Mouse (Mus musculus) heart, postnatal 36 days (tissue): ENCODE results near the gene Cenpx. TPM values are rescaled to one million over a fixed set of nuclear protein-coding genes. Genes with fewer than 3 reads are reported as not detected.
"Not testable (repeated sequence)": the region's sequence is repeated elsewhere in the genome, so short reads cannot be mapped to it uniquely, and the experiment has no call there.

Source experiments
- DNase-seq, 2 experiments: peaks; one replicate each; pipeline ENCODE4 v3.0.0; 2021 to 2022
- intact Hi-C: fragments of 180-260 bp; cut with DNase I; formaldehyde crosslinking; loops from one replicate; pipeline ENCODE4 v1.15.1; 2025
- total RNA-seq, 2 experiments: library from RNA; stranded (reverse); gene quantifications; 2 replicates each; pipeline ENCODE4 v1.2.3; 2021

Cenpx gene
- total RNA-seq, 2 experiments from 2014 or later, result 33.1 to 38.3 TPM

GRCm38 (mm10) chr11:120704486-120705325 lies 8.8 kb downstream of the Cenpx start:
- DNase-seq, result no peak
- intact Hi-C loops, result no loop called here

DNA sequence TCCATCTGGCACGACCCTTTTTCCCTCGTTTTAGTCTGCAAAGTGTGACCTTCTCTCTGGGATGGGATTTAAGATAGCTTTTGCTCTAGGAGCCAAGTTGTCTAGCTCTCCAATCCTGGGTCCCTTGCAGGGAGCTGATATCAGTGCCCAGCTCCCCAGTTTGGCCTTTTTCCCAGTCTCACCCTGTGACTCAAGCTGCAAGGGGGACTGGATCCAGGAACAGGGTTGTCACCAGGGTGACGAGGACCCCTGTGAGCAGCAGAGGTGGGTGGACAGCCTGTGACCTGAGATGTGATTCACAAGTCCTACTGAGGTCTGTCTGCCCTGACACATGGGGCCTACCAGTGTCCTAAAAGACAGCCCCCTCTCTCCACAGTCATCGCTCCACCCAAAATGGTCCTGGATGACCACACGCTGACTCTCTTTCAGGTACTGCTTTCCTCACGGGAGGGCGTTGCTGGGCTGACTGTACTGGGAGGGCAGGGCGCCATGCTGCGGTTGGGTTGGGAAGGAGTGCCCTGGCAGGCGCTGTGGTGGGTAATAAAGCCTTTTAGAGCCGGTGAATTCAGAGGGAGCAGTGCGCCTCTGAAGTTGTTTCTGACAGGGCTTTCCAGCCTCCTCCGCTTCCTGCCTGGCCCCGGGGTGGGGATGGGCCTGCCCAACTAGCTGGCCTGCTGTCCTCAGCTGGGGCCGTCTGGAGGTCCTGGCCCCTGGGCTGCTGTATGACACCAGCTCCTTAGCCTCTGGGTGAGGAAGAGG lies 9.7 kb downstream of the Cenpx start:
- intact Hi-C loops, result no loop called here
- DNase-seq, result no peak

DNA sequence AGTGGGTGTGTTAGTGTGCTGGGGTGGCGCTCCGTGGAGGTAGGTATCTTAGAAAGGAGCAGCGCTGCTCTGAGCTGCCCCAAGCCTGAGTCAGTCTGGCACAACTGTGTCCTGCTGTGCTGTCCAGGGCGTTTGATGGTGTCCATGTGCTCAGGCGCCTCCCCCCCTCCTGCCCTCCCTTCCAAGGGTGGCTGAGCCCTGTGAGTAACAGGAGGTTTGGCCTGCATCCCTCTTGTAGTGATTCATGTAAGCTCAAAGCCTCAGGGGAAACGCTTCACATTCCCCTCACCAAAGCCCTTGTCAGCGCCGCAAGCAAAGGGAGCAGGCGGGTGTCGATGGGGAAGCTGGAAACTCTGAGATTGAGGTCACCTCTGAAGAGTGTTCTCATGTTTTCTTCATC lies 15.8 kb downstream of the Cenpx start:
- intact Hi-C loops, result no loop called here
- peak; percentile 40 to 54 for DNase-seq

DNA sequence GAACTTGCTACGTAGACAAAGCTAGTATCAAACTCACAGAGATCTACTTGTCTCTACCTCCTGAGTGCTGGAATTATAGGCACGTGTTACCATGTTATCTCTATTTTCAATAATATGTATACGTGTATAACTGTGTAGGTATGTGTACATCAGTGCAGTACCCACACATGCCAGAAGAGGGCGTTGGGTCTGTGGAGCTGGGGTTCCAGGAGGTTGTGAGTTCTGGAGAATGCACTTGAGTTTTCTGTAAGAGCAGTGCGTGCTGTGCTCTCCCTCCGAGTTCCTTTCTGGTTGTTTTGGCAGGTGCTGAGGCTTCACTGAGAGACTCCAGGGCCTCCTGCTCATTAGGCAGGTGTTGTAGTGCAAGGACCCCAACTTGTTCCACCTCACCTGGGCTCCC lies 17.0 kb downstream of the Cenpx start:
- DNase-seq, result no peak
- intact Hi-C loops, result no loop called here

DNA sequence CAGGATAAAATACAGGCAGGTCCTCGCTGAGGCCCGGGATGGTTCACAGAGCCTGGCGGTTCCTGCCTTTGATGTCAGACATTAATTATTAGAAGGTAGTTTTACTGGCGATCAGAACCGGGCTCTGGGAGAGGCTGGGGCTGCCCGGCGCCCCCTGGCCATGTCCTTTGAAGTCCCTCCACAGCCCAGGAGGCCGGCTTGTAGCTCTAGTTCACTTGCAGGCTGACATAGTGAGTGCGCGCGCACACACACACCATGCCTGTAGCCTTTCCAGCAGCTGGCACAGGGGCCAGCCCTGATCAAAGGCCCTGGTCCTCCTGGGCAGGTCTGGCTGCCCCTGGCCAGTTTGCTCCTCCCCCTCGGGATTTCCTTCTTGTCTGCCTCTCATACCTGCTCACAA lies 17.9 kb downstream of the Cenpx start:
- DNase-seq, result no peak

GRCm38 (mm10) chr11:120695184-120695583 lies 18.4 kb downstream of the Cenpx start:
- no peak for DNase-seq
- intact Hi-C loops, result no loop called here

More for the DNA sequence above, 17.9 kb downstream of the Cenpx start:
- intact Hi-C loops, result no loop called here

GRCm38 (mm10) chr11:120693461-120693860 lies 20.1 kb downstream of the Cenpx start:
- DNase-seq, result no peak
- intact Hi-C loops, result no loop called here

GRCm38 (mm10) chr11:120692471-120693011 lies 21.0 kb downstream of the Cenpx start:
- DNase-seq, result no peak
- intact Hi-C loops, result no loop called here

- DNase-seq, result no peak
- intact Hi-C loops, result no loop called here
Measured at GRCm38 (mm10) chr11:120689365-120689764, 24.2 kb downstream of the Cenpx start.

DNA sequence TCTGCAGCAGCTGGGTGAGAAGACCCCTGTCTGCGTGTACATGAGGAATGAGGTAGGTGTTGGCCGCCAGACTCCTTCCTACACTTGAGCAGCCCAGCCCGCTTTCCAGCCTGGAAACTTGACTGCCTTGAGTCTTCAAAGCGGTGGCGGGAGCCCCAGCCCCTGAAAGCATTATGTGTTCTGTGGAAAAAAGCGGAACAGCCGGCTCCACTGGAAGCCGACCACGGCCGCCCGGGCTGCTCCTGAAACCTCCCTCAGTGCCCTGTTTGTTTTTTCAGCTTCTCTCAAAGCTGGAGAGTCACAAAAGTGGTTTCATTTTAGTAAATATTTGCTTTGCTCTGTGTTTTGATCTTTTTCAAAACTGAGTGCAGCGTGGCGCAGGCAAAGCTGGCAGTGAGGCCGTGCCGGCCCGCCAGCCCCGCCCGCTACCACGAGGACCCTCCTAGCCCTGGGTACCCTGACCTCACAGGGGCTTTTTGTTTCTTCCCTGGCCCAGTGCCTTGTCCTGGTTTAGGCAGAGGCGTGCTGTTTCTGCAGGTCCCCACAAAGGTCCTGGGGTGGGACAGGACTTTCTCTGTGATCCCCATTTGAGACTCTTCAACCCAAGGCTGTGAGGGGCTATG lies 26.8 kb downstream of the Cenpx start:
- intact Hi-C loops, result no loop called here

DNA sequence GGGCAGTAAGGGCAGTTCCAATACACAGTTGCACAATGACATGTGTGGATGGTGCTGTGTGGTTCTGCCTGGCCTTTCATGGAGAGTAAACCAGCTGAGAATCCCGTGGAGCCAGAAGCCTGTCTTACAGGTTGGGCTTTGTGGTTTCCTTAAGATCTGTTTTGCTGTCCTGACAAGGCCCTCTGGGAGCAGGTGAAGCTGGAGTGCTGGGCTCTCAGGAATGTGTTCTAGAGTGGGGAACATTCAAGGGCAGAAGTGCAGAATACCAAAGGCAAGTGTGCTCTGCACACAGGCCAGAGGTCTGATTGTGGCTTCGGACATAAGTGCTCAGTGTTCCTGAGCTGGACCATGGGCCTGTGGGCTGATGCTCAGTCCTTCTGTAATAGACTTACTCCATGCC lies 28.9 kb downstream of the Cenpx start:
- intact Hi-C loops, result no loop called here
- DNase-seq, result no peak

More for the DNA sequence above, 26.8 kb downstream of the Cenpx start:
- DNase-seq, result no peak

- DNase-seq, result no peak
- intact Hi-C loops, result no loop called here
Measured at GRCm38 (mm10) chr11:120684086-120684485, 29.5 kb downstream of the Cenpx start.

- DNase-seq, result no peak
- intact Hi-C loops, result no loop called here
Measured at GRCm38 (mm10) chr11:120683536-120683935, 30.0 kb downstream of the Cenpx start.

- no peak for DNase-seq
Measured at GRCm38 (mm10) chr11:120682683-120683082, 30.9 kb downstream of the Cenpx start.

DNA sequence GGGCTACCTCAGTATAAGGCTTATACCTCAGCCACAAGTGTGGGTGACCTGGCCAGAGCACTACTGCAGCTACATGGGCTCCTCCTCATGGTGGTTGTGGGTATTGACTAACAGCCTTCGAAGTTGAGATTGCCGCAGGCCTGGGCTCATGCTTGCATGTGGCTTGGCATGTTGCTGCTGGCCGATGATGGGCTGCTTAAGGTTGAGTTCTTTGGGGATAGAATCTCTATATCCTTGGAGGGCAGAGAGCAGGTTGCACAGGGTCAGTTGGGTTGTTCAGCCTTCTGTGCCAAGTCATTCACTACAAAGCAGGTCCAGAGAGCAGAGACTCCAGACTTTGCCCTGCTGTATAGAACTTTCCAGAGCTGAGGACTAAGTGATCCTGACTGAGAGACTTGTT lies 33.6 kb downstream of the Cenpx start:
- no peak for DNase-seq
- intact Hi-C loops, result no loop called here

More at GRCm38 (mm10) chr11:120682683-120683082, 30.9 kb downstream of the Cenpx start:
- intact Hi-C loops, result no loop called here

DNA sequence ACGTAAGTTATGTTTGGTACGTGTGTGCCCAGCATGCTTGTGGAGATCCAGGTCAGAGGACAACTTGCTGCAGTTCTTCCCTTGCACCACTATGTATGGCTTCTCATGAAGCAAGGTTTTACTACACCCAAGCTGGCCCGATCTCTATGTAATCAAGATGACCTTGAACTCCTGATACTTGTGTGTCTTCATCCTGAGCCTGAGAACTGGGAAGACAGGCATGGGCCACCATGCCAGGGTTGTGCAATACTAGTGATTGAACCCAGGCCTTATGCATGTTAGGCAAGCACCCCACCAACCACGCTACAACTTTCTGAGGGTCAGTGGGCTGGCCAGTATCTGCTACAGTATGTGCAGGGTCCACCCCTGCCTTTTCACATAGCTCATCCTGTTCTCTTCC lies 36.6 kb downstream of the Cenpx start:
- intact Hi-C loops, result no loop called here
- DNase-seq, result no peak

DNA sequence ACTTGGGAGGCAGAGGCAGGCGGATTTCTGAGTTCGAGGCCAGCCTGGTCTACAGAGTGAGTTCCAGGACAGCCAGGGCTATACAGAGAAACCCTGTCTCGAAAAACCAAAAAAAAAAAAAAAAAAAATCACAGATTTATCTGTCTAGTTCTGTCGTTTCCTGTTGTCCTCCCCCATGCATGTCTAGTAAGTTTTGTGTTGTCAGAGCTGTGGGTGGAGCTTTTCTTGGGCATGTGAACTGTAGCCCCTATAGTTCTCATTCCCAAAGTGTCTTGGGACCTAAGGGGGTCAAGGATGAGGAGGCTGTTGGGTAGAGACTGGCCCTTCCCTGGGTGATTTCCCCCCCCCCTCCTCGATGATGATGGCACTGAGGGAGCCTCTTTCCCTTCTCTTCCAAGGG lies 37.7 kb downstream of the Cenpx start:
- DNase-seq, intact Hi-C loops: not testable (repeated sequence)

DNA sequence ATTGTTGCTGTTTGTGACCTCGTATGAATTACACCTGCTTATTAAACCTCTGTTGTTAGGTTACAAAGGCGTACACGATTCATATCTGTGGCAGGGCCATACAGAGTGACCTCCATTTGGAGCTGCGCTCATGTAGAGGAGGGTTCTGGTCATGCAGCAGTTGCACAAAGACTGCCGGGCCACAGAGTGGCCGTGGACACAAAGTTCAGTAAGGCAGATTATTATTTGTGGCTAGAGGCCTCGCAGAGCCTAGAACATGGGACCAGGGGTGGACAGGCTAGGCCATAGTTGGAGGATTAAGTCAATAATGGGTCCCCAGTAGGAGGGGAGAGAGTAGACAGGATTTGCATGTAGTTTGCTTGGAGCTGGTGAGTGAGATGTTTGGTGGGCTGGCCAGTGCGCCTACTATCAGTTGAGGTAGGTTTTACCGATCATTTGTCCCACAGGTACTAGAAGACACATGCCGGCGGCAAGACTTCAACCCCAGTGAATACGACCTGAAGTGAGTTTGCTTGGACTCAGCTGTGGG lies 39.9 kb downstream of the Cenpx start:
- DNase-seq, result no peak
- intact Hi-C loops, result loop anchor here (5.0 kb wide), 2 partner anchors 46 to 181 kb away; partner anchors contain the start of genes Sirt7 and Slc25a10

DNA sequence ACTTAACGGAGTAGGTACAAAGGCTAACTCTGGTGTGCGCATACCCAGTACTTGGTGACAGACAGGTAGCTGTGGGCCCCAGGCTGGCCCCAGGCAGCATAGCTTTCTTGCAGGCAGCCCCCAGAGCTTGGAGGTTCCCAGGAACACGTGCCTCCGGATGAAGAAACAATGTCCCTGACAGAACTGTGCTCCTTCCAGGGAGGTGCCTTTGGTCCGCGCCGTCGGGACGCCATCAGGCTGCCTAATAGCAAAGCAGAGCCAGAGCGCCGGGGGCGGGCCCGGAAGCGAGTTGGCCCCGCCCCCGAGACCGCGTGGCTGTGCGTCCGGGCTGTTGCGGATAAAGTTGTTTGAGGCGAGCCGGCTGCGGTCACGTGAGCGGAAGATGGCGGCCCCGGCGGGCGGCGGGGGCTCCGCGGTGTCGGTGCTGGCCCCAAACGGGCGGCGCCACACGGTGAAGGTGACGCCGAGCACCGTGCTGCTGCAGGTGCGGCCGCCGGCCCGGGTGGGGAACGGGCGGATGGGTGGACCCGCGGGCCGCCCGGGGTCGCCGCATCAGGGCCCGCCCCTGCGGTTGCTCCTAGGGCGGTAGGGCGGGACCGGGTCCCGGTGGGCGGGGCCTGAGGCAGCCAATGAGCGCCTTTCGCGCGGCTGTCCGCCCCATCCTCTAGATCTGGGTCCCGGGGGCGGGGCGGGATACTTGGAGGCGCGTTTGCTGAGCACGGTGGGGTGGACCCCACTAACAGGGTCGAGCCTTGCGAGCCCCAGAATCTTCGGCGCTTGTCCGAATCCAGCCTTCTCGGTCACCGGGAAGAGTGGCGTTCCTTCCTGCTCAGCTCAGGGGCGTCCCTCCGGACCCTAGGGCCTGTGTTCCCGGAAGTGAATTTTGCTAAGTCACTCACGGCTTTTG lies 40.6 kb downstream of the Cenpx start, which contains the start of gene Aspscr1:
TSS of gene Aspscr1 (plus strand) at position 287 of the 907 bp plus-strand sequence.
- DNase-seq, result peak; percentile 95 to 98
- intact Hi-C loops, result loop anchor here (5.0 kb wide), 2 partner anchors 46 to 181 kb away; partner anchors contain the start of genes Sirt7 and Slc25a10
